Mouse (Mus musculus) retina, embryonic 14.5 days (tissue): ENCODE data around the gene Exosc5.

ENCODE experiments used
- DNase-seq: peaks from one replicate; pipeline ENCODE4 v3.0.0-alpha.2; 2015; ENCODE audit warnings: low spot score

Gene Exosc5

GRCm38 (mm10) chr7:25637099-25637498, 21.9 kb upstream of the Exosc5 start:
- DNase-seq = no peak

GRCm38 (mm10) chr7:25639754-25640153, 19.2 kb upstream of the Exosc5 start:
- DNase-seq = no peak

GRCm38 (mm10) chr7:25644136-25644535, 14.8 kb upstream of the Exosc5 start:
- no peak for DNase-seq

- DNase-seq = no peak
Measured at GRCm38 (mm10) chr7:25644631-25645030, 14.3 kb upstream of the Exosc5 start.

GRCm38 (mm10) chr7:25645074-25645473, 13.9 kb upstream of the Exosc5 start:
- DNase-seq = no peak

- DNase-seq = no peak
Measured at GRCm38 (mm10) chr7:25647574-25648123, 11.3 kb upstream of the Exosc5 start.

GRCm38 (mm10) chr7:25649839-25650238, 9.1 kb upstream of the Exosc5 start:
- no peak for DNase-seq

GRCm38 (mm10) chr7:25651281-25651680, 7.7 kb upstream of the Exosc5 start:
- no peak for DNase-seq

- DNase-seq = no peak
Measured at GRCm38 (mm10) chr7:25652244-25652759, 6.7 kb upstream of the Exosc5 start.

GRCm38 (mm10) chr7:25655601-25656428, 3.1 kb upstream of the Exosc5 start:
- DNase-seq = no peak

GRCm38 (mm10) chr7:25657785-25658184, 1.2 kb upstream of the Exosc5 start:
- DNase-seq = no peak

- no peak for DNase-seq
Measured at GRCm38 (mm10) chr7:25666381-25666780, 7.4 kb downstream of the Exosc5 start.

GRCm38 (mm10) chr7:25669158-25669557, 10.2 kb downstream of the Exosc5 start:
- DNase-seq = no peak

- no peak for DNase-seq
Measured at GRCm38 (mm10) chr7:25669631-25670030, 10.7 kb downstream of the Exosc5 start.

- DNase-seq = no peak
Measured at GRCm38 (mm10) chr7:25670096-25670495, 11.1 kb downstream of the Exosc5 start.

GRCm38 (mm10) chr7:25671686-25672085, 12.7 kb downstream of the Exosc5 start:
- no peak for DNase-seq

- no peak for DNase-seq
Measured at GRCm38 (mm10) chr7:25672442-25672841, 13.5 kb downstream of the Exosc5 start.

- DNase-seq = no peak
Measured at GRCm38 (mm10) chr7:25674297-25674696, 15.3 kb downstream of the Exosc5 start.

- no peak for DNase-seq
Measured at GRCm38 (mm10) chr7:25674719-25675300, 15.8 kb downstream of the Exosc5 start, which contains the start of gene Tmem91. TSS of gene Tmem91 (minus strand) at chr7:25675166.

- DNase-seq = no peak
Measured at GRCm38 (mm10) chr7:25675405-25675804, 16.4 kb downstream of the Exosc5 start.

GRCm38 (mm10) chr7:25676085-25676781, 17.3 kb downstream of the Exosc5 start:
- DNase-seq = no peak

- no peak for DNase-seq
Measured at GRCm38 (mm10) chr7:25677013-25677412, 18.0 kb downstream of the Exosc5 start.
